Mouse (Mus musculus): ENCODE results near the gene Acot11.
"Not testable (repeated sequence)": the region's sequence is repeated elsewhere in the genome, so short reads cannot be mapped to it uniquely, and the experiment has no call there.

Acot11 gene

GRCm38 (mm10) chr4:106811162-106811561 lies 6.4 kb upstream of the Acot11 start:
- in situ Hi-C loops (cut with MboI): no loop called here

GRCm38 (mm10) chr4:106810039-106810438 lies 5.2 kb upstream of the Acot11 start:
- in situ Hi-C loops (cut with MboI): no loop called here

GRCm38 (mm10) chr4:106807287-106807686 lies 2.5 kb upstream of the Acot11 start:
- in situ Hi-C loops (cut with MboI): no loop called here

GRCm38 (mm10) chr4:106805890-106806289 lies 1.1 kb upstream of the Acot11 start:
- in situ Hi-C loops (cut with MboI): no loop called here

- in situ Hi-C loops (cut with MboI): no loop called here
Observed at GRCm38 (mm10) chr4:106804201-106804909, 443 bp downstream of the Acot11 start.

- in situ Hi-C loops (cut with MboI): no loop called here
Observed at GRCm38 (mm10) chr4:106803781-106804180, 1.0 kb downstream of the Acot11 start.

- in situ Hi-C loops (cut with MboI): no loop called here
Observed at GRCm38 (mm10) chr4:106799772-106800336, 4.9 kb downstream of the Acot11 start.

GRCm38 (mm10) chr4:106798908-106799546 lies 5.8 kb downstream of the Acot11 start:
- in situ Hi-C loops (cut with MboI): no loop called here

GRCm38 (mm10) chr4:106795289-106795688 lies 9.5 kb downstream of the Acot11 start:
- in situ Hi-C loops (cut with MboI): no loop called here

GRCm38 (mm10) chr4:106794247-106794646 lies 10.6 kb downstream of the Acot11 start:
- in situ Hi-C loops (cut with MboI): no loop called here

- in situ Hi-C loops (cut with MboI): not testable (repeated sequence)
Observed at GRCm38 (mm10) chr4:106793826-106794225, 11.0 kb downstream of the Acot11 start.

GRCm38 (mm10) chr4:106792276-106792675 lies 12.5 kb downstream of the Acot11 start:
- in situ Hi-C loops (cut with MboI): no loop called here

- in situ Hi-C loops (cut with MboI): no loop called here
Observed at GRCm38 (mm10) chr4:106790938-106791337, 13.9 kb downstream of the Acot11 start.

GRCm38 (mm10) chr4:106790218-106790617 lies 14.6 kb downstream of the Acot11 start:
- in situ Hi-C loops (cut with MboI): not testable (repeated sequence)

GRCm38 (mm10) chr4:106789705-106790104 lies 15.1 kb downstream of the Acot11 start:
- in situ Hi-C loops (cut with MboI): no loop called here

- in situ Hi-C loops (cut with MboI): no loop called here
Observed at GRCm38 (mm10) chr4:106788627-106789026, 16.2 kb downstream of the Acot11 start.

- in situ Hi-C loops (cut with MboI): no loop called here
Observed at GRCm38 (mm10) chr4:106787830-106788229, 17.0 kb downstream of the Acot11 start.

- in situ Hi-C loops (cut with MboI): no loop called here
Observed at GRCm38 (mm10) chr4:106785753-106786540, 18.9 kb downstream of the Acot11 start.

- in situ Hi-C loops (cut with MboI): no loop called here
Observed at GRCm38 (mm10) chr4:106785345-106785744, 19.5 kb downstream of the Acot11 start.

- in situ Hi-C loops (cut with MboI): no loop called here
Observed at GRCm38 (mm10) chr4:106784806-106785205, 20.0 kb downstream of the Acot11 start.

- in situ Hi-C loops (cut with MboI): no loop called here
Observed at GRCm38 (mm10) chr4:106783137-106783536, 21.7 kb downstream of the Acot11 start.

- in situ Hi-C loops (cut with MboI): no loop called here
Observed at GRCm38 (mm10) chr4:106780045-106780444, 24.8 kb downstream of the Acot11 start.

Data from mature B cell (primary cell).